Mouse (Mus musculus) kidney, postnatal 14 days (tissue): ENCODE results near the gene Nploc4.
A peak's percentile ranks its signal among the peaks of the same experiment; 100 is the strongest.
"Not testable (repeated sequence)": the region's sequence is repeated elsewhere in the genome, so short reads cannot be mapped to it uniquely, and the experiment has no call there.

Experiments
- DNase-seq: peaks from one replicate; pipeline ENCODE4 v3.0.0; 2022; ENCODE audit warnings: mixed read lengths

The Nploc4 gene

GRCm38 (mm10) chr11:120442344-120442743, 4.8 kb upstream of the Nploc4 start, which contains the start of gene Tspan10:
Tspan10 (plus strand) TSS chr11:120442644.
- DNase-seq: no peak

- no peak for DNase-seq
Observed at GRCm38 (mm10) chr11:120437857-120438385, 413 bp upstream of the Nploc4 start.

GRCm38 (mm10) chr11:120426727-120427126, 10.8 kb downstream of the Nploc4 start:
- no peak for DNase-seq

- DNase-seq: peak; percentile 67
Observed at GRCm38 (mm10) chr11:120423569-120424295, 13.8 kb downstream of the Nploc4 start.

GRCm38 (mm10) chr11:120422651-120423568, 14.6 kb downstream of the Nploc4 start:
- peak; percentile 24 for DNase-seq

GRCm38 (mm10) chr11:120418592-120418991, 18.9 kb downstream of the Nploc4 start:
- no peak for DNase-seq

- DNase-seq: no peak
Observed at GRCm38 (mm10) chr11:120417852-120418251, 19.7 kb downstream of the Nploc4 start.

GRCm38 (mm10) chr11:120413621-120414020, 23.9 kb downstream of the Nploc4 start:
- DNase-seq: not testable (repeated sequence)

GRCm38 (mm10) chr11:120406445-120406844, 31.1 kb downstream of the Nploc4 start:
- DNase-seq: no peak

- no peak for DNase-seq
Observed at GRCm38 (mm10) chr11:120405867-120406266, 31.6 kb downstream of the Nploc4 start.

- DNase-seq: no peak
Observed at GRCm38 (mm10) chr11:120404814-120405213, 32.7 kb downstream of the Nploc4 start.

GRCm38 (mm10) chr11:120399319-120399718, 38.2 kb downstream of the Nploc4 start:
- no peak for DNase-seq

- no peak for DNase-seq
Observed at GRCm38 (mm10) chr11:120397602-120398001, 39.9 kb downstream of the Nploc4 start.

GRCm38 (mm10) chr11:120395661-120396060, 41.8 kb downstream of the Nploc4 start:
- DNase-seq: no peak

- no peak for DNase-seq
Observed at GRCm38 (mm10) chr11:120388580-120388979, 48.9 kb downstream of the Nploc4 start.

GRCm38 (mm10) chr11:120387157-120387556, 50.4 kb downstream of the Nploc4 start:
- no peak for DNase-seq

- DNase-seq: no peak
Observed at GRCm38 (mm10) chr11:120386632-120387031, 50.9 kb downstream of the Nploc4 start.

- DNase-seq: no peak
Observed at GRCm38 (mm10) chr11:120382509-120382908, 55.0 kb downstream of the Nploc4 start.

GRCm38 (mm10) chr11:120381157-120381556, 56.4 kb downstream of the Nploc4 start:
- DNase-seq: no peak

- DNase-seq: no peak
Observed at GRCm38 (mm10) chr11:120380271-120380670, 57.2 kb downstream of the Nploc4 start.

- DNase-seq: peak; percentile 95
Observed at GRCm38 (mm10) chr11:120378611-120379540, 58.6 kb downstream of the Nploc4 start, which contains the start of gene Faap100. Faap100 (minus strand) TSS chr11:120378764.

- peak; percentile 83 for DNase-seq
Observed at GRCm38 (mm10) chr11:120378031-120378610, 59.4 kb downstream of the Nploc4 start.
